Mouse (Mus musculus) neural tube, embryonic 14.5 days (tissue): ENCODE measurements around the gene Araf. TPM values are rescaled to one million over a fixed set of nuclear protein-coding genes. Genes with fewer than 3 reads are reported as not detected.

ENCODE experiments used
- ATAC-seq: fragments of 200-750 bp; cut with Nextera tagmentation; 2 replicates; pipeline ENCODE4 v1.8.0; 2017; ENCODE audit warnings: low read depth, mild to moderate bottlenecking, moderate TSS enrichment, moderate library complexity
- H3K27ac ChIP-seq: fragments of 300-500 bp; sonication (generic); 2 replicates; pipeline ENCODE4 v1.5.1; 2014; ENCODE audit warnings: low read depth, mild to moderate bottlenecking, control low read depth, low read length, moderate library complexity, mixed read lengths
- H3K27me3 ChIP-seq: fragments of 300-500 bp; sonication (generic); 2 replicates; pipeline ENCODE4 v1.6.1; 2014; ENCODE audit warnings: low read length; ENCODE audit not compliant: control insufficient read depth, insufficient read depth
- H3K36me3 ChIP-seq: fragments of 300-500 bp; sonication (generic); 2 replicates; pipeline ENCODE4 v1.6.1; 2014; ENCODE audit warnings: low read length, mixed read lengths; ENCODE audit not compliant: control insufficient read depth, insufficient read depth
- H3K4me1 ChIP-seq: fragments of 300-500 bp; sonication (generic); 2 replicates; pipeline ENCODE4 v1.6.1; 2014; ENCODE audit warnings: low read length; ENCODE audit not compliant: control insufficient read depth, insufficient read depth
- H3K4me2 ChIP-seq: fragments of 300-500 bp; sonication (generic); 2 replicates; pipeline ENCODE4 v1.6.1; 2014; ENCODE audit warnings: mild to moderate bottlenecking, low read depth, low read length, control low read depth
- H3K4me3 ChIP-seq: fragments of 300-500 bp; sonication (generic); 2 replicates; pipeline ENCODE4 v1.5.1; 2014; ENCODE audit warnings: low read depth, low read length, control low read depth, mixed read lengths
- H3K9ac ChIP-seq: fragments of 300-500 bp; sonication (generic); replicated peaks from 2 replicates; pipeline ENCODE4 v1.6.1; 2014; ENCODE audit warnings: low read depth, mild to moderate bottlenecking, control low read depth, low read length, mixed read lengths
- H3K9me3 ChIP-seq: fragments of 300-500 bp; sonication (generic); 2 replicates; pipeline ENCODE4 v1.6.1; 2016; ENCODE audit warnings: low read length; ENCODE audit not compliant: control insufficient read depth
- WGBS: fragments of 180-500 bp; shearing (Covaris S2); extraction: QIAGEN DNeasy Blood & Tissue Kit; methylation state at CpG from one replicate; pipeline ENCODE4 v1.1.7; 2014; 5-methylcytosine and 5-hydroxymethylcytosine counted together
- polyA plus RNA-seq: library from polyadenylated mRNA; unstranded; fragments of >200 nt; fragmentation: Nextera tagmentation; extraction: Ambion mirVana; gene quantifications from 2 replicates; pipeline ENCODE4 v1.2.1, GENCODE M21; 2014

Araf gene
- polyA plus RNA-seq, 1 experiment from 2014 or later = 400 TPM

GRCm38 (mm10) chrX:20819708-20820426 is 22.3 kb downstream of the Araf start:
- H3K9ac ChIP-seq = no peak overlapping the region
- H3K4me3 ChIP-seq = peak overlapping the region; percentile 15
- H3K27ac ChIP-seq = peak overlapping the region; percentile 82
- H3K9me3 ChIP-seq = no peaks in the 10 kb centered on the region
- H3K4me1 ChIP-seq = no peaks in the 10 kb centered on the region
- WGBS = 45% methylated on average over 7 of the region's 8 CpGs
- no peaks in the 10 kb centered on the region for H3K36me3 ChIP-seq
- no peaks in the 10 kb centered on the region for H3K27me3 ChIP-seq
- ATAC-seq = peak; percentile 55
- H3K4me2 ChIP-seq = peak overlapping the region; percentile 38; the same call in 1 of the 2 replicates

- 35% methylated on average over 5 of the region's 5 CpGs for WGBS
- no peaks in the 10 kb centered on the region for H3K36me3 ChIP-seq
- peak; percentile 89 for ATAC-seq
- no peaks in the 10 kb centered on the region for H3K9me3 ChIP-seq
- no peaks in the 10 kb centered on the region for H3K4me1 ChIP-seq
- H3K4me2 ChIP-seq = no peak overlapping the region
- no peak overlapping the region for H3K4me3 ChIP-seq
- no peaks in the 10 kb centered on the region for H3K27me3 ChIP-seq
- no peak overlapping the region for H3K9ac ChIP-seq
- no peak overlapping the region for H3K27ac ChIP-seq
Measured at GRCm38 (mm10) chrX:20828934-20829333, 31.3 kb downstream of the Araf start.

DNA sequence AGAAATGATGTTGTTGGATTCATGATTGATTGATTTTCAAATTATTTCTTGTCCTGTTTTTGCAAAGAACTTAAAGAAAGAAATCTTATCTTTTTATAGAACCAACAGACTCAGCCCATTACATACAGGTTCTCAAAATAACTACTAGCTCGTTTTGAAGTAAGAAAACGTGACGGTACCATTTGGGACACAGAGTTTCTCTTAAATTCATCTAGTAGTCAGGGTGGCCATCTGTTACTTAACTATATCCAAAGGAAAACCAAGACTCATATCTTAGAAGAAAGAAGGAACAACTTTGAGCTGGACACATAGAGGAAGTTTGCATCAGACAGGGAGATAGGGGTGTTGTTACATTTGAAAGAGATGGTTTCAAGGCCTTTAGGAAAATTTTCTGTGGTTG is 49.6 kb downstream of the Araf start:
- no peak overlapping the region for H3K4me3 ChIP-seq
- H3K9ac ChIP-seq = no peak overlapping the region
- no peaks in the 10 kb centered on the region for H3K9me3 ChIP-seq
- no peak overlapping the region for H3K4me2 ChIP-seq
- H3K36me3 ChIP-seq = 0 out of 2 replicates have a peak, but pooled peaks cover 3% of the 10 kb centered on the region
- peaks cover 4% of the 10 kb centered on the region; the same call in 1 of the 2 replicates for H3K4me1 ChIP-seq
- no peaks in the 10 kb centered on the region for H3K27me3 ChIP-seq
- ATAC-seq = no peak
- WGBS = 92% methylated on average over 3 of the region's 3 CpGs
- no peak overlapping the region for H3K27ac ChIP-seq

DNA sequence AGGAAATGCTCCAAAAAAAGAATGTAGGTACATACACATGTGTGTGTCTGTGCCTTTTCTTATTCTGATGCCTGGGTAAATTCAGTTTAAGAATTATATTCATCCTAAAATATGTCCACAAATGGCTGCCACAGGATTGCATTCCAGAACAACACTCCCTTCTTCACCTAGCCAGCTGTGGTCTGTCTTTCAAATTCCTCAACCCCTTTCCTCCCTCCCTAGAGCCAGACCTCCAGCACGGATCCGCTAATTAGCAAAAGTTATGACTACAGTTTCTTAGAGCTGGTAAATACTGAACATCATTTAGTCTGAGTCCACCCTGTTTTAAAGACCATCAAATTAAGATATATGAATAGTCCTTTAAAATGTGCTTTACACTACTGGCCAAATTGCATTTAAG is 50.2 kb downstream of the Araf start:
- Histone ChIP-seq H3K4me2 (peak overlapping the region; percentile 33; the same call in 1 of the 2 replicates), H3K27ac (peak overlapping the region; percentile 62), H3K36me3 (0 out of 2 replicates have a peak, but pooled peaks cover 3% of the 10 kb centered on the region), H3K9me3 (no peaks in the 10 kb centered on the region), H3K27me3 (no peaks in the 10 kb centered on the region), H3K9ac (no peak overlapping the region), H3K4me3 (peak overlapping the region; percentile 9; the same call in 1 of the 2 replicates), H3K4me1 (peaks cover 4% of the 10 kb centered on the region; the same call in 1 of the 2 replicates)
- WGBS = 36% methylated on average over 2 of the region's 2 CpGs
- peak; percentile 45 for ATAC-seq

- peak overlapping the region; percentile 69 for H3K27ac ChIP-seq
Measured at GRCm38 (mm10) chrX:20848256-20848984, 50.8 kb downstream of the Araf start.

DNA sequence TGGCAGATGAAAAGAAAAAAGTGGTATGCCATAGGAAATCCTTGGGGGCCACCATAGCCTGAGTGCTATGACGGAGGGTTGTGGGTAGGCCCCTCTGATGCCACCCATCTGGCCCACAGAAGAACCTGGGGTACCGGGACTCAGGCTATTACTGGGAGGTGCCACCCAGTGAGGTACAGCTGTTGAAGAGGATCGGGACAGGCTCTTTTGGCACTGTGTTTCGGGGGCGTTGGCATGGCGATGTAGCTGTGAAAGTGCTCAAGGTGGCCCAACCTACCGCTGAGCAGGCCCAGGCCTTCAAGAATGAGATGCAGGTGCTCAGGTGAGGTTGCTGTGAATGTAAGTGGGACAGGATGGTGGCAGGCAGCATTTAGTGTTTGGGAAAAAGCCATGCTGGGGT is 56.2 kb downstream of the Araf start:
- Histone ChIP-seq H3K4me3 (no peak overlapping the region), H3K4me1 (peaks cover 4% of the 10 kb centered on the region; the same call in 1 of the 2 replicates), H3K27ac (no peak overlapping the region), H3K9me3 (no peaks in the 10 kb centered on the region), H3K4me2 (no peak overlapping the region), H3K27me3 (no peaks in the 10 kb centered on the region), H3K9ac (no peak overlapping the region), H3K36me3 (peaks cover 11% of the 10 kb centered on the region; the same call in 1 of the 2 replicates)
- ATAC-seq = no peak
- WGBS = 92% methylated on average over 7 of the region's 7 CpGs

More at GRCm38 (mm10) chrX:20848256-20848984, 50.8 kb downstream of the Araf start:
- Histone ChIP-seq H3K4me3 (peak overlapping the region; percentile 50), H3K27me3 (no peaks in the 10 kb centered on the region), H3K4me2 (peak overlapping the region; percentile 67), H3K9ac (peak overlapping the region; percentile 67), H3K36me3 (peaks cover 6% of the 10 kb centered on the region; the same call in 1 of the 2 replicates), H3K4me1 (peaks cover 4% of the 10 kb centered on the region; the same call in 1 of the 2 replicates), H3K9me3 (no peaks in the 10 kb centered on the region)
- WGBS = 15% methylated on average over 42 of the region's 42 CpGs
- peak; percentile 99 for ATAC-seq

DNA sequence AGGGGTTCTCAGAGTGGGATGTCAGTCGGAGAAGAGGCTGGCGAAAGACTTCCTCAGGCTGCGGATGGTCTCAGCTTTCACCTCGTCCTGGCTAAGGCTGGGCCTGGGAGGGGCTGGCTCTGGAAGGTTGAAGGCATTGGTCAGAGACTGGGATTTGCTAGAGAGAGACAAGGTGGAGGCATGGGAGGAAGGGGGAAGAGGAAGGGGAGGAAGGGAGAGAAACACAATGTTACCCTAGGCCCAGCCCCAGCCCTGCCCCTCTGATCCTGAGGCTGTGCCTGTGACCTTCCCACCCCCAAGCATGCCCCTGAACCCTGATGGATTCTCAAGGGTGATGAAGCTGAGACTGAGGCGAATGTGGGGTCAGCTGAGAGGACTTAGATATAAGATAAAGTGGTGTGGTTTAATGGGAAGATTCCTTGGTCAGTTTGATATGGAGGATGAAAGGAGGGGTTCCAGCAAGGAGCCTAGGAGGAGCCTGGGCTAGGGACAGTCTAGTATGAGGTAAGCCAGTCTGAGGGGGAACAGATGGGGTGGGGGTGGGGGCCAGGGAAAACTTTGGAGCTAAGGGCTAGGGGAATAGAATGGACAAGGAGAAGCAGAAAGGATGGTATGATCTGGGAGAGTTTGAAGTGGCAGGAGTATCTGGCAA is 64.0 kb downstream of the Araf start:
- Histone ChIP-seq H3K9me3 (no peaks in the 10 kb centered on the region), H3K9ac (no peak overlapping the region), H3K4me2 (no peak overlapping the region), H3K27me3 (no peaks in the 10 kb centered on the region), H3K4me3 (no peak overlapping the region), H3K4me1 (no peaks in the 10 kb centered on the region), H3K27ac (no peak overlapping the region), H3K36me3 (0 out of 2 replicates have a peak, but pooled peaks cover 4% of the 10 kb centered on the region)
- ATAC-seq = no peak
- 71% methylated on average over 5 of the region's 5 CpGs for WGBS

DNA sequence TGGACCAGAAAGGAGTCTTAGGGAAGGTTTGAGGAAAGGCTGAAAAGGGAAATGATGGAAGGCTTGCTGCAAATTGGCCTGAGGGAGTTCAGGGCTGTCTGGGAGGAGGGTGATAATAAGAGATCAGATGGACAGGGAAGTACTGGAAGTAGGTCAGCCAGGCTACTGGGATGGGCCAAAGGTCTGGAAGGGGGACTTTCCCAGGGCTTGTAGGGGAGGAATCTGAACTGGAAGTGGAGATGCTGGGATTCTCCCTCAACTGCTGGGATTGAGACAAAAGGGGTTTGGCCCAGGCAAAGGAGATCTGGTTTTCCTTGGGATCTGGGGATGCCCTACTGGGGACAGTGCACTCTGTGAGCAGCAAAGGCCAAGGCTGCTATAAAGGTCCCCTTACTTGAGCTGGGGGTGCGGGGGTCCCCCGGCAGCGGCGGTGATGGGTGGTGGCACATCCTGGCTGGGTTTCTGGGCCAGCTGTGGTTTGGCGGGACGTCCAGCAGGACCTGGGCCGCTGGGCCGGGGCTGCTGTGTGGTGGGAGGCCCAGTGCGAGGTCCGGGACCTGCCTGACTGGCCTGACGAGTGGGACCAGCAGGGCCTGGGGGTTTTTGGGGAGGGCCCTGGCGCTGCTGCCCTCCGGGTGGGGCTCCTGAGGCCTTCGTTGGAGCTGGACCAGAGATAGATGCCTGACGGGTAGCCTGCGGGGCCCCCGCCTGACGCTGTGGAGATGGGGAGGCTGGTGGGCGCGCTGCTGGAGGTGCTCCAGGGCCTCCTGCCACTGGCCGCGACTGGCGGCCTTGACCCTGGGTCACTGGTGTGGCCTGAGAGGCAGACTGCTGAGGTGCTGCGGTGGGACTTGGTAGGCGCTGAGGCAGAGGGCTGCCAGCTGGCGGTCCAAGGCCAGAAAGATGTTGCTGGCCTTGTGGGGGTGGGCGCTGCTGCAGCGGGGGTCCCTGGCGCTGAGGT is 64.8 kb downstream of the Araf start:
- Histone ChIP-seq H3K27ac (no peak overlapping the region), H3K4me3 (no peak overlapping the region), H3K4me2 (no peak overlapping the region), H3K36me3 (no peaks in the 10 kb centered on the region), H3K9ac (no peak overlapping the region), H3K4me1 (no peaks in the 10 kb centered on the region), H3K9me3 (no peaks in the 10 kb centered on the region), H3K27me3 (no peaks in the 10 kb centered on the region)
- WGBS = 40% methylated on average over 27 of the region's 29 CpGs
- no peak for ATAC-seq
